Mouse (Mus musculus) intestine, postnatal 0 days (tissue): ENCODE results near the gene Wnt7b. TPM values are rescaled to one million over a fixed set of nuclear protein-coding genes. Genes with fewer than 3 reads are reported as not detected.

Experiments
- ATAC-seq: fragments of 200-750 bp; cut with Nextera tagmentation; 2 replicates; pipeline ENCODE4 v1.8.0; 2017; ENCODE audit warnings: mild to moderate bottlenecking, moderate TSS enrichment, moderate library complexity
- H3K27ac ChIP-seq: fragments of 300-500 bp; sonication (generic); 2 replicates; pipeline ENCODE4 v1.5.1; 2014; ENCODE audit warnings: mild to moderate bottlenecking, low read depth, low read length, moderate library complexity
- H3K27me3 ChIP-seq: fragments of 300-500 bp; sonication (generic); replicated peaks from 2 replicates; pipeline ENCODE4 v1.6.1; 2014; ENCODE audit warnings: low read length, mixed read lengths; ENCODE audit not compliant: control insufficient read depth, insufficient read depth
- H3K36me3 ChIP-seq: fragments of 300-500 bp; sonication (generic); 2 replicates; pipeline ENCODE4 v1.6.1; 2014; ENCODE audit warnings: mild to moderate bottlenecking, moderate library complexity; ENCODE audit not compliant: control insufficient read depth, insufficient read depth
- H3K4me1 ChIP-seq: fragments of 300-500 bp; sonication (generic); replicated peaks from 2 replicates; pipeline ENCODE4 v1.6.1; 2014; ENCODE audit warnings: antibody characterized with exemption, low read length, mixed read lengths; ENCODE audit not compliant: control insufficient read depth, insufficient read depth
- H3K4me2 ChIP-seq: fragments of 300-500 bp; sonication (generic); replicated peaks from 2 replicates; pipeline ENCODE4 v1.6.1; 2014; ENCODE audit warnings: low read depth, mild to moderate bottlenecking, moderate library complexity
- H3K4me3 ChIP-seq: fragments of 300-500 bp; sonication (generic); 2 replicates; pipeline ENCODE4 v1.5.1; 2014; ENCODE audit warnings: low read depth, low read length
- H3K9ac ChIP-seq: fragments of 300-500 bp; sonication (generic); 2 replicates; pipeline ENCODE4 v1.6.1; 2014; ENCODE audit warnings: mild to moderate bottlenecking, low read depth, low read length
- H3K9me3 ChIP-seq: fragments of 300-500 bp; sonication (generic); 2 replicates; pipeline ENCODE4 v1.6.1; 2016; ENCODE audit warnings: mixed run types; ENCODE audit not compliant: control insufficient read depth
- CTCF ChIP-seq: sonication (generic); IDR thresholded peaks from 2 replicates; pipeline ENCODE4 v1.5.1; 2016; ENCODE audit warnings: low read depth, mild to moderate bottlenecking, control low read depth, antibody characterized with exemption, moderate library complexity
- WGBS: fragments of 180-500 bp; shearing (Covaris S2); extraction: QIAGEN DNeasy Blood & Tissue Kit; methylation state at CpG from one replicate; pipeline ENCODE4 v1.1.7; 2014; 5-methylcytosine and 5-hydroxymethylcytosine counted together
- polyA plus RNA-seq: library from polyadenylated mRNA; unstranded; fragments of >200 nt; fragmentation: Nextera tagmentation; extraction: Ambion mirVana; gene quantifications from 2 replicates; pipeline ENCODE4 v1.2.1, GENCODE M21; 2015

Gene Wnt7b
- polyA plus RNA-seq, 1 experiment from 2014 or later: 0.14 TPM

- Histone ChIP-seq H3K27me3 (peaks cover 46% of the 10 kb centered on the region), H3K36me3 (no peaks in the 10 kb centered on the region), H3K4me3 (no peak overlapping the region), H3K9me3 (no peaks in the 10 kb centered on the region), H3K4me2 (no peak overlapping the region), H3K4me1 (no peaks in the 10 kb centered on the region), H3K9ac (no peak overlapping the region), H3K27ac (no peak overlapping the region)
- TF ChIP-seq CTCF: no peak
- ATAC-seq: no peak
- 66% methylated on average over 5 of the region's 5 CpGs for WGBS
Observed at GRCm38 (mm10) chr15:85574086-85574485, 8.2 kb downstream of the Wnt7b start.

- TF ChIP-seq CTCF: no peak
- Histone ChIP-seq H3K27me3 (peaks cover 33% of the 10 kb centered on the region), H3K36me3 (no peaks in the 10 kb centered on the region), H3K4me1 (no peaks in the 10 kb centered on the region), H3K4me3 (no peak overlapping the region), H3K9me3 (no peaks in the 10 kb centered on the region), H3K27ac (no peak overlapping the region), H3K9ac (no peak overlapping the region), H3K4me2 (no peak overlapping the region)
- ATAC-seq: no peak
- WGBS: 52% methylated on average over 8 of the region's 8 CpGs
Observed at GRCm38 (mm10) chr15:85572619-85573254, 9.5 kb downstream of the Wnt7b start.

- no peak for ATAC-seq
- H3K9me3 ChIP-seq: no peaks in the 10 kb centered on the region
- 79% methylated on average over 8 of the region's 8 CpGs for WGBS
Observed at GRCm38 (mm10) chr15:85569995-85570734, 12.1 kb downstream of the Wnt7b start.

GRCm38 (mm10) chr15:85569167-85569797, 13.0 kb downstream of the Wnt7b start:
- H3K27me3 ChIP-seq: no peaks in the 10 kb centered on the region
- H3K9ac ChIP-seq: no peak overlapping the region
- TF ChIP-seq CTCF: no peak
- H3K36me3 ChIP-seq: no peaks in the 10 kb centered on the region
- H3K4me1 ChIP-seq: no peaks in the 10 kb centered on the region
- no peaks in the 10 kb centered on the region for H3K9me3 ChIP-seq
- no peak overlapping the region for H3K4me3 ChIP-seq
- WGBS: 61% methylated on average over 2 of the region's 2 CpGs
- no peak for ATAC-seq
- H3K27ac ChIP-seq: no peak overlapping the region
- H3K4me2 ChIP-seq: no peak overlapping the region

More at GRCm38 (mm10) chr15:85569995-85570734, 12.1 kb downstream of the Wnt7b start:
- Histone ChIP-seq H3K27me3 (peaks cover 7% of the 10 kb centered on the region; the same call in 1 of the 2 replicates), H3K4me3 (no peak overlapping the region), H3K36me3 (no peaks in the 10 kb centered on the region), H3K9ac (no peak overlapping the region), H3K4me1 (no peaks in the 10 kb centered on the region), H3K4me2 (no peak overlapping the region), H3K27ac (no peak overlapping the region)
- 0 out of 2 replicates have a peak, but pooled peaks have one; percentile 15 for TF ChIP-seq CTCF

DNA sequence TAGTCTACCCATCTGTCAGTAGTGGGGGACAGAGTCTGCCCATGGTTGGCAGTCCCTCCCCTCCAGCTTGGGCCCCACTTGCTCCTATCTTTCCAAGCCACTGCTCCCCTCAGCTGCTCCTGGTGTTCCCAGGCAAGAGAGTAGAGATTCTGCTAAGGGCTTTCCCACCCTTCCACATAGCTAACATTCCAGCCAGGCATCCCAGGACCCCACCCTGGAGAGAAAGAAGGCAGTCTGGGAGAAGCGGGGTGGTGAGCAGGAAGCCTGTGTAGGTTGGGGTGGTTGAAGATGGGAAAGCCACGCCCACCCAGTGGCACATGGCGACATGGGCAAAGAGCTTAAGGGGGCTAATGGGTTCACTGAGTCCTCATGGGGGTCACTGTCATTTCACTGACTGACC, 13.9 kb downstream of the Wnt7b start:
- 65% methylated on average over 3 of the region's 3 CpGs for WGBS
- Histone ChIP-seq H3K9ac (no peak overlapping the region), H3K4me3 (no peak overlapping the region), H3K27ac (no peak overlapping the region), H3K4me1 (no peaks in the 10 kb centered on the region), H3K9me3 (no peaks in the 10 kb centered on the region), H3K4me2 (no peak overlapping the region), H3K36me3 (no peaks in the 10 kb centered on the region), H3K27me3 (no peaks in the 10 kb centered on the region)
- ATAC-seq: no peak
- TF ChIP-seq CTCF: no peak

- H3K4me3 ChIP-seq: no peak overlapping the region
- H3K9me3 ChIP-seq: no peaks in the 10 kb centered on the region
- H3K4me2 ChIP-seq: no peak overlapping the region
- no peaks in the 10 kb centered on the region for H3K4me1 ChIP-seq
- H3K36me3 ChIP-seq: no peaks in the 10 kb centered on the region
- WGBS: 90% methylated on average over 5 of the region's 5 CpGs
- no peak overlapping the region for H3K27ac ChIP-seq
- H3K27me3 ChIP-seq: no peaks in the 10 kb centered on the region
- no peak for ATAC-seq
- no peak overlapping the region for H3K9ac ChIP-seq
- no peak for TF ChIP-seq CTCF
Observed at GRCm38 (mm10) chr15:85564966-85565365, 17.3 kb downstream of the Wnt7b start.
